Mouse (Mus musculus): ENCODE results near the gene Lef1. TPM values are rescaled to one million over a fixed set of nuclear protein-coding genes. Genes with fewer than 3 reads are reported as not detected.

Lef1 gene
- polyA plus RNA-seq, 1 experiment from 2014 or later = 6.5 TPM

DNA sequence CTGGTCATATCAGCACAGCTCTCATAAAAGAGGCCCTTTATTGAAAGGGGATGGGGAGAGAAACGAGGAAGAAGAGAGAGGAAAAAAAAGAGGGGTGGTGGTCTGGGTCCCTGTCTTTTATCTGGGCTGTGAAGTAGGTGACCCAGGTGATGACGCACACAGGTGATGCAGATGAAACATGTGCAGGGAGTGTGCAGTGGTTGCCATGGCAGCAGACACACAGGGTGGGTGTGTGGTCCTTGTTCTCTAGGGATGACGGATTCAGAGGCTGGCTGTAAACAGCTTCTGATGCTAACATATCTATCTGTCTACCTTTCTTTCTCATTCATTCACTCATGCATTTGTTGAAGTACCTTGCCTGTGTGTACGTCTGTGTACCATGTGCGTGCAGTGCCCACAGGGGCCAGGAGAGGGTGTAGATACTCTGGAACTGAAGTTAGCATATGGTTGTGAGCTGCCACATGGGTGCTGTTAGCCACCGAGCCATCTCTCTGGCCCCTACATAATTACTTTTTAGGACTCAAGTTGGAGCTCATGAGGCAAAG is 59.9 kb downstream of the Lef1 start:
- Histone ChIP-seq H3K4me1 (replicated peaks) (peaks cover 8% of the 10 kb centered on the region; the same call in 1 of the 2 replicates), H3K36me3 (no peaks in the 10 kb centered on the region), H3K4me2 (no peak overlapping the region), H3K4me3 (no peak overlapping the region), H3K27ac (no peak overlapping the region), H3K27me3 (no peaks in the 10 kb centered on the region), H3K9me3 (replicated peaks) (no peaks in the 10 kb centered on the region), H3K9ac (no peak overlapping the region)
- 86% methylated on average over 6 of the region's 6 CpGs for WGBS
- no peak for ATAC-seq (replicated peaks; ENCODE audit: insufficient number of reproducible peaks, insufficient read depth, low FRiP score, low read depth)

DNA sequence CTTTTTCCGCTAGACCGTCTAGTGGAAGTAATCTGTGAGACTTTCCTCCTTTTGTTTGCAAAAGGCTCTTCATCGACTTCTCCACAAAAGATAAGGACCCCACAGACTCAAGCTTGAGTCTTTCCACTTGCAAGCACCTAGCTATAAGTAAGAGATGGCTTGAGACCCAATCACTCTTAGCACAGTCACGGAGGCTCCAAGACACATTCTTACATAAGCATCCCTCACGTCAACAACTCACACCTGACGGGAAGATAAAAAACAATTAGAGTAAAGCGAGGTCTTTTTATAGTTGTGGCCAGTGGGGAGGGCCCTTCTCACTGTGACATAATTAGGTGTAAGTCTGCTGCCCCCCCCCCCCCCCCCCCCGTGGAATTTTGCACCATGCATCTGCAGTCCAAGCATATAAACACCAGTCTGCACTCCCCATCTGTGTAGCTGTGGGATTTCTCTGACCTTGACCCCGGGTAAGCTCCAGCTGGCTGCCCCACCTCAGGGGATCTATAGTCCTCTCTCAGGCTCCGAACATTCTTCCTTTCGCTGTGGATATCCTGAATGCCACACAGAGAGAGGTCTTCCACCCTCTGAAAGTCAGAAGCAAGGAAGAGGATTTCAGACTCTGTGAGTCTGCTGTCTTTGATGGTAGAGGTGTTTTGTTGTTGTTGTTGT is 61.2 kb downstream of the Lef1 start:
- ATAC-seq (replicated peaks; ENCODE audit: insufficient number of reproducible peaks, insufficient read depth, low FRiP score, low read depth) = no peak
- Histone ChIP-seq H3K27ac (no peak overlapping the region), H3K4me2 (no peak overlapping the region)

DNA sequence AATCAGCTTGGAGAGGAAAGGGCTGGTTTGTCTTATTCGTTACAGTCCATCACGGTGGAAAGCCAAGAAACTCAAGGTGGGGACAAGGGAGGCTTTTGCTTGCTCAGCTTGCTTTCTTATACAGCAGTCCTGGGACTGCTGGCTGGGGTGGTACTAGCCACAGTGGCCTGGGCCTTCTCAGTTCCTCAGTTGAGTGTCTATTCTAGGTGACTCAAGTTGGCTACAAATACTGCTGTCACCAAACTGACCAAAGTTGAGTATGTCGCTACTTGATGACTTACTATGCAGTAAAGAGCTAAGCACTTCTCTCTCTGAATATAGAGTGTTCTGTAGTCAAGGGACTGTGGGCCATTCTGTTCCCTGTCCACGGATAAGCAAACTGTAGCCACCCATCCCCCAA is 62.0 kb downstream of the Lef1 start:
- WGBS = 75% methylated on average over 4 of the region's 4 CpGs
- no peak for ATAC-seq (replicated peaks; ENCODE audit: insufficient number of reproducible peaks, insufficient read depth, low FRiP score, low read depth)
- H3K4me3 ChIP-seq = no peak overlapping the region

More for the DNA sequence above, 61.2 kb downstream of the Lef1 start:
- Histone ChIP-seq H3K9ac (no peak overlapping the region), H3K36me3 (no peaks in the 10 kb centered on the region), H3K4me3 (no peak overlapping the region), H3K4me1 (replicated peaks) (peaks cover 8% of the 10 kb centered on the region; the same call in 1 of the 2 replicates), H3K9me3 (replicated peaks) (no peaks in the 10 kb centered on the region), H3K27me3 (no peaks in the 10 kb centered on the region)
- 38% methylated on average over 11 of the region's 11 CpGs for WGBS

DNA sequence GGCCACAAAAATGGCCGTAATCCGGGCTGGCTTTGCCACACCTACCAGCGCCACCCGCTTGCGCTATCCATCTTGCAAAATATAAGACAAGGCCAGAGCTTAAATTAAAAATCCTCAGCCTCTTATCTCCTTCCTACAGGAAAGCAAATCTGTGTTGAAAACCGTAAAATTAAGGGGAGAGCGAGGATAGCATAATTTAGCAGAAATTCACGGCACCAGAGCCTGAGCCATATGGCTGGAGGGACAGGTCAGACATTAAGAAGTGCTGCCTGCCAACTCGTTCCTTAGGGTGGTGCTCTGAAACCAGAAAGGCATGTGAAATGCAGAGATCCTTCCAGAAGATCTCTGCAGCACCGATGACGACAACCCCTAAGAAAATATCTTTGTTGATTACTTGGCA is 70.7 kb downstream of the Lef1 start:
- ATAC-seq (replicated peaks; ENCODE audit: insufficient number of reproducible peaks, insufficient read depth, low FRiP score, low read depth) = no peak
- H3K27ac ChIP-seq = no peak overlapping the region
- no peak overlapping the region for H3K4me3 ChIP-seq
- H3K36me3 ChIP-seq = no peaks in the 10 kb centered on the region
- H3K9me3 ChIP-seq (replicated peaks) = no peaks in the 10 kb centered on the region
- WGBS = 80% methylated on average over 11 of the region's 11 CpGs
- H3K4me2 ChIP-seq = no peak overlapping the region
- no peak overlapping the region for H3K9ac ChIP-seq
- H3K4me1 ChIP-seq (replicated peaks) = no peaks in the 10 kb centered on the region
- no peaks in the 10 kb centered on the region for H3K27me3 ChIP-seq

More for the DNA sequence above, 62.0 kb downstream of the Lef1 start:
- Histone ChIP-seq H3K27ac (no peak overlapping the region), H3K4me1 (replicated peaks) (peaks cover 8% of the 10 kb centered on the region; the same call in 1 of the 2 replicates), H3K36me3 (no peaks in the 10 kb centered on the region), H3K4me2 (no peak overlapping the region), H3K9ac (no peak overlapping the region), H3K27me3 (no peaks in the 10 kb centered on the region), H3K9me3 (replicated peaks) (no peaks in the 10 kb centered on the region)

DNA sequence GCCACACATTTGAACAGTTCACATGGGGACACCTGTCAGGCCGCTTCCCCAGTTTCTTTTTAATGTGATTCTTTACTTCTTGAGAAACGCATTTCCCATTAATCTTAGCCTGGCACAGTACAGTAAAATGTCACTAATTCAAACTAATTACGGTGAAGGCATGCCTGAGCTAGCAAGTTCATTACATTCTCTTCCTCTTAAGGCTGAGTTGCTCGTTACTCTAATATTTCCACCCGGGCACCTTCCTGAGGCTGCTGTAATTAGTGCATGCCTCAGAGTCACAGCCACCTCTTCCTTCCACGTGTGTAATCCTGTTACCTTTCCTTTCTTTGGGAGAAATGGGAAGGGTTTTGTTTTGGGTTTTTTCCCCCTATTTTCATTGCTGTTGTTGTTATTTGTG is 71.9 kb downstream of the Lef1 start:
- Histone ChIP-seq H3K9ac (no peak overlapping the region), H3K27me3 (no peaks in the 10 kb centered on the region), H3K4me3 (no peak overlapping the region), H3K4me1 (replicated peaks) (no peaks in the 10 kb centered on the region), H3K4me2 (no peak overlapping the region), H3K36me3 (no peaks in the 10 kb centered on the region), H3K9me3 (replicated peaks) (no peaks in the 10 kb centered on the region), H3K27ac (no peak overlapping the region)
- 70% methylated on average over 6 of the region's 6 CpGs for whole genome bisulfite sequencing
- ATAC-seq (replicated peaks; ENCODE audit: insufficient number of reproducible peaks, insufficient read depth, low FRiP score, low read depth) = no peak

DNA sequence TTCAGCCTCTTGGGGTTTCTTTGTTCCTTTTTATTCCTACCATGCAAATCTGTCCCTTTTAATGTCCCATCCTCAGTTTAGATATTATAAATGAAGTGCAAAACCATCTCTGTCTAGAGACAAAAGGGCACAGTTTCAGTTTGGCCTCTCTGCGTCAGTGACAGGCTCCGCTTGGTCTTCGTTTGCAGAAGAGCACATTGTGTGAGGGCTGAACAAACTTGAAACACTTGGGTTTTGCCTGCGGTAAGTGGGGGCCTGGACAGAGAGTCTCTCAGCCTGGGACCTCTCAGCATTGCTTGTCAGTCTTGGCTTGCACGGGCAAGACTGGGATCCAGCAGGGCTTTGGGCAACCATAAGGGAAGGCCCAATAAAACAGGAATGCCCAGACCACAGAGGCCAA is 75.9 kb downstream of the Lef1 start:
- Histone ChIP-seq H3K9ac (no peak overlapping the region), H3K27me3 (no peaks in the 10 kb centered on the region), H3K27ac (no peak overlapping the region), H3K4me2 (no peak overlapping the region), H3K4me3 (no peak overlapping the region), H3K9me3 (replicated peaks) (no peaks in the 10 kb centered on the region), H3K36me3 (no peaks in the 10 kb centered on the region), H3K4me1 (replicated peaks) (no peaks in the 10 kb centered on the region)
- WGBS = 83% methylated on average over 5 of the region's 5 CpGs
- ATAC-seq (replicated peaks; ENCODE audit: insufficient number of reproducible peaks, insufficient read depth, low FRiP score, low read depth) = no peak

DNA sequence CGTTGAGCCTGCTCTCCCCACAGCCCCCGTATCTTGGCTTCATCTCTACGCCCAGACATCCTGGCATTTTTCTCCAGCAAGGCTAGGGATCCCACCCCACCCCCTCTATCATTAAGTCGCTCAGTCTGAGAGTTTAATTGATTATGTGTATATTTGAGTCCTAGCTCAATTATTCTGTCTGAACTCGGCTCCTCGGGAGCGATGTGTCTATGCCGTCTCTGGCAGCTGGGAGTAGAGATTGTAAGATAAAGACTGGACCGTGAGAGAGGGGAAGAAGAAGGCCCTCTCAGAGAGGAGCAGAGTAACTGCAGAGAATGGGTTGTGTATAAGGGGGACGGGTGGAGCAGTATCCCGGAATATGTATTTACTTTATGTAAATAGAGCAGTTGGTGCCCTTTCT is 80.0 kb downstream of the Lef1 start:
- H3K4me2 ChIP-seq = no peak overlapping the region
- H3K27me3 ChIP-seq = no peaks in the 10 kb centered on the region
- H3K4me1 ChIP-seq (replicated peaks) = no peaks in the 10 kb centered on the region
- no peaks in the 10 kb centered on the region for H3K36me3 ChIP-seq
- no peak overlapping the region for H3K9ac ChIP-seq
- no peaks in the 10 kb centered on the region for H3K9me3 ChIP-seq (replicated peaks)
- no peak overlapping the region for H3K4me3 ChIP-seq
- 47% methylated on average over 11 of the region's 11 CpGs for WGBS
- ATAC-seq (replicated peaks; ENCODE audit: insufficient number of reproducible peaks, insufficient read depth, low FRiP score, low read depth) = no peak
- no peak overlapping the region for H3K27ac ChIP-seq

DNA sequence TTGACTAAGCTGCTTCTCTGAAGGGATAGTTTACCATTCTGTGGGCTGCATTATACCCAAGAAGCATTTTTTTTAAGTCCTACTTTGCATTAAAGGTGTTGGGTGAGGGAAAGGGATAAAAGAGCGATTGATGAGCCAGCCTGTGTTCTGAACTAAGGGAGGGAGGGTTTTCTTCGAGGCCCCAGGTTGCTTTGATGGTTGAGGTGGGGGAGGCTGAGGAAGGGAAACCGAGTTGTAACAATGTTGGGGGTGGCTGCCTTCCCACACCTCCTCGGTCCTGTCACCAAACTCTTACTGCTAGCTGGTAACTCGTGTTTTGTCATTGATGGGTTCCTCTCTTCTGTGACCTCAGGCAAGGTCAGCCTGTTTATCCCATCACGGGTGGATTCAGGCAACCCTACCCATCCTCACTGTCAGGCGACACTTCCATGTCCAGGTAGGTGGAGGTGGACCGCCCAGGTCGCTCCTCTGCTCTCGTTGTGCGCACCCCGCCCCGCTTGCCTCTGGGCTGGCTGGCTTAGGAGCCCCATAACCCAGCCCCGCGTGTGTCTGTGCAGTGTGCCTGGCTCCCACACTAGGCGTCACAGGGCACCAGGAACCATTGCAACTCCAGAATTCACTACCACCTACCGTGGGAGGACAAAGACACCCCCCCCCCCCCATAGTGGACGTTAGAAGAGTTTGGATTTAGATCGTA is 80.5 kb downstream of the Lef1 start:
- ATAC-seq (replicated peaks; ENCODE audit: insufficient number of reproducible peaks, insufficient read depth, low FRiP score, low read depth) = no peak
- H3K36me3 ChIP-seq = no peaks in the 10 kb centered on the region
- no peak overlapping the region for H3K27ac ChIP-seq
- WGBS = 76% methylated on average over 19 of the region's 19 CpGs
- H3K27me3 ChIP-seq = no peaks in the 10 kb centered on the region
- H3K4me3 ChIP-seq = no peak overlapping the region
- H3K9ac ChIP-seq = no peak overlapping the region
- no peak overlapping the region for H3K4me2 ChIP-seq
- H3K9me3 ChIP-seq (replicated peaks) = no peaks in the 10 kb centered on the region
- no peaks in the 10 kb centered on the region for H3K4me1 ChIP-seq (replicated peaks)

DNA sequence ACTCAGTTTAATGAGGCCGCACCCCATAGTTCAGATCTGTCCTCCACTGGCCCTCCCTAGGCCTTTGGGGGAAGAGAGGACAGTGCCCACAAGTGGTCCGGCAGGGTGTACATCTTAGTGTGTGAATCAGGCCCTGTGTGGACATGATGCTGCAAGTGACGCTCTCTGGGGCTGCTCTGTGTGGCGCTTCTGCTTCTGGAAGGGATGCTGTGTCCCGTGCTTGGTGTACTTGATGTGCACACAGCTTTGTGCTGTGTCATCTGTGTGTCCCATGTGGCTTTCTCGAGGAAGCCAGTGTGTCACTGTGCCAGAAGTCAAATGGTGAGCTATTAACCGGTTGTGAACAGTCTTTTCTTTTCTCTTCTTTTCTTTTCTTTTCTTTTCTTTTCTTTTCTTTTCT is 81.2 kb downstream of the Lef1 start:
- H3K4me1 ChIP-seq (replicated peaks) = no peaks in the 10 kb centered on the region
- no peak overlapping the region for H3K9ac ChIP-seq
- no peaks in the 10 kb centered on the region for H3K36me3 ChIP-seq
- WGBS = 83% methylated on average over 7 of the region's 7 CpGs
- no peak overlapping the region for H3K4me2 ChIP-seq
- H3K27ac ChIP-seq = no peak overlapping the region
- no peak for ATAC-seq (replicated peaks; ENCODE audit: insufficient number of reproducible peaks, insufficient read depth, low FRiP score, low read depth)
- no peaks in the 10 kb centered on the region for H3K27me3 ChIP-seq
- H3K9me3 ChIP-seq (replicated peaks) = no peaks in the 10 kb centered on the region
- H3K4me3 ChIP-seq = no peak overlapping the region

DNA sequence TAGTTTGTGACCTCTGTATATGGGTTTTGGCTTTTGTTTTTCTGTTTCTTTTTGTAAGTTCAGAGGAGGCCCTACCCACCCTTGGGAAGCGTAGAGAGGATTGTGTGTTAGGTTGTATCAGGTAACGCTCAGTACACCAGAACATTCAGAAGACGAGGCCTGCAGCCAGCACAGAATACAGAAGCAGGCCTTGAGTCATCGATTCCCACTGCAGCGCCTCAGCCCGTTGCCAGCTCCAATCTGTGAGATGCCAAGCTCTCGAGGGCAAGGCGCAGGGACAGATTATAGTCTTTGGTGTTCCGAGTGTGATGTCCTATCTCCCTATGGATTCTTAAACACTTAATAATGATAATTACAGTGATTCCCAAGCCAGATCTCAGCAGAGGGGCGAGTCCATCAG is 85.8 kb downstream of the Lef1 start:
- ATAC-seq (replicated peaks; ENCODE audit: insufficient number of reproducible peaks, insufficient read depth, low FRiP score, low read depth) = no peak
- no peaks in the 10 kb centered on the region for H3K27me3 ChIP-seq
- H3K4me1 ChIP-seq (replicated peaks) = no peaks in the 10 kb centered on the region
- no peak overlapping the region for H3K9ac ChIP-seq
- no peaks in the 10 kb centered on the region for H3K9me3 ChIP-seq (replicated peaks)
- 72% methylated on average over 10 of the region's 10 CpGs for WGBS
- no peak overlapping the region for H3K4me3 ChIP-seq
- H3K4me2 ChIP-seq = no peak overlapping the region
- no peak overlapping the region for H3K27ac ChIP-seq
- H3K36me3 ChIP-seq = no peaks in the 10 kb centered on the region

DNA sequence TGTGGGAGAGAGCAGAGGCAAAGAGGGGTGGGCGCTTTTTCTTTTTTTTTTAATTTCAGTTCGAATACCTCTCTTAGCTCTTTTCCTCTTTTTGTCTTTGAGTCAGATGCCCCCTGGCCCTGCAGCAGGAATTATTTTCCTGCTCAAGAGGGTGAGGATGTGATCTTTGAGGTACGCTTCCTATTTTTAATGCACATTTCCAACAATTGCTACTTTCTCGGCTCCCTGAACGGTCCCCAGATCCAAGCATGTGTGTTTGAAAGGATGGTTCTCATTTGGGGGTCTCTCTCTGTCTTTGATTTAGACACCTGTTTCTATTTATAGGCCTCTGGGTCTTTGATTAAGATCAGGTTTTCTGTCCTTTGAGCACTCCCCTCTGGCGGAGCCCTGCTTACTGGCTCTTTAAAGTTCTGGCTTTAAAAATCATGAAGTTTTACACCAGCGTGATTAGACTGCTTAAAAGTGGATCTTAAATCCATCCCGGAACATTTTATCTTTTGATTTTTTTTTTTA is 86.3 kb downstream of the Lef1 start:
- Histone ChIP-seq H3K4me3 (no peak overlapping the region), H3K36me3 (no peaks in the 10 kb centered on the region), H3K27me3 (no peaks in the 10 kb centered on the region), H3K4me2 (no peak overlapping the region), H3K4me1 (replicated peaks) (no peaks in the 10 kb centered on the region), H3K9me3 (replicated peaks) (no peaks in the 10 kb centered on the region), H3K27ac (no peak overlapping the region), H3K9ac (no peak overlapping the region)
- ATAC-seq (replicated peaks; ENCODE audit: insufficient number of reproducible peaks, insufficient read depth, low FRiP score, low read depth) = no peak
- 76% methylated on average over 8 of the region's 8 CpGs for WGBS

All from heart, embryonic 15.5 days (tissue).